Mouse (Mus musculus) kidney, postnatal 4 days (tissue): ENCODE data around the gene Gm45716.
A peak's percentile ranks its signal among the peaks of the same experiment; 100 is the strongest.
"Not testable (repeated sequence)": the region's sequence is repeated elsewhere in the genome, so short reads cannot be mapped to it uniquely, and the experiment has no call there.

Source experiments
- DNase-seq, 2 experiments: peaks; one replicate each; pipeline ENCODE4 v3.0.0; 2021; ENCODE audit warnings: mixed read lengths in 2 of 2

The Gm45716 gene

GRCm38 (mm10) chr11:90251923-90252322 lies 64.4 kb downstream of the Gm45716 start:
- no peak for DNase-seq

- DNase-seq, result no peak
Measured at GRCm38 (mm10) chr11:90252366-90252765, 64.9 kb downstream of the Gm45716 start.

- no peak for DNase-seq
Measured at GRCm38 (mm10) chr11:90254536-90254935, 67.1 kb downstream of the Gm45716 start.

GRCm38 (mm10) chr11:90255687-90256086 lies 68.2 kb downstream of the Gm45716 start:
- no peak for DNase-seq

- no peak for DNase-seq
Measured at GRCm38 (mm10) chr11:90256833-90257525, 69.5 kb downstream of the Gm45716 start.

- DNase-seq, result no peak
Measured at GRCm38 (mm10) chr11:90258321-90258927, 70.9 kb downstream of the Gm45716 start.

GRCm38 (mm10) chr11:90259071-90259470 lies 71.6 kb downstream of the Gm45716 start:
- DNase-seq, result peak in 1 of 2 experiments; percentile 45

- DNase-seq, result no peak
Measured at GRCm38 (mm10) chr11:90259826-90260225, 72.3 kb downstream of the Gm45716 start.

- no peak for DNase-seq
Measured at GRCm38 (mm10) chr11:90264180-90264579, 76.7 kb downstream of the Gm45716 start.

GRCm38 (mm10) chr11:90265581-90265980 lies 78.1 kb downstream of the Gm45716 start:
- no peak for DNase-seq

- peak in 1 of 2 experiments; percentile 23 for DNase-seq
Measured at GRCm38 (mm10) chr11:90268934-90269333, 81.5 kb downstream of the Gm45716 start.

- peak; percentile 34 to 48 for DNase-seq
Measured at GRCm38 (mm10) chr11:90269398-90270123, 82.1 kb downstream of the Gm45716 start.

GRCm38 (mm10) chr11:90270132-90270877 lies 82.8 kb downstream of the Gm45716 start:
- DNase-seq, result no peak

GRCm38 (mm10) chr11:90274187-90274586 lies 86.7 kb downstream of the Gm45716 start:
- no peak for DNase-seq

GRCm38 (mm10) chr11:90275663-90276062 lies 88.2 kb downstream of the Gm45716 start:
- peak in 1 of 2 experiments; percentile 21 for DNase-seq

GRCm38 (mm10) chr11:90276150-90276549 lies 88.7 kb downstream of the Gm45716 start:
- no peak for DNase-seq

- no peak for DNase-seq
Measured at GRCm38 (mm10) chr11:90276561-90276960, 89.1 kb downstream of the Gm45716 start.

- no peak for DNase-seq
Measured at GRCm38 (mm10) chr11:90280069-90280468, 92.6 kb downstream of the Gm45716 start.

GRCm38 (mm10) chr11:90281943-90282342 lies 94.5 kb downstream of the Gm45716 start:
- not testable (repeated sequence) for DNase-seq

GRCm38 (mm10) chr11:90283159-90283558 lies 95.7 kb downstream of the Gm45716 start:
- DNase-seq, result no peak

- no peak for DNase-seq
Measured at GRCm38 (mm10) chr11:90283601-90284000, 96.1 kb downstream of the Gm45716 start.

- no peak for DNase-seq
Measured at GRCm38 (mm10) chr11:90284079-90284478, 96.6 kb downstream of the Gm45716 start.

- no peak for DNase-seq
Measured at GRCm38 (mm10) chr11:90284623-90285022, 97.1 kb downstream of the Gm45716 start.
